9 mouse cellular contexts compared by ENCODE assay signal in the genomic region with DNA sequence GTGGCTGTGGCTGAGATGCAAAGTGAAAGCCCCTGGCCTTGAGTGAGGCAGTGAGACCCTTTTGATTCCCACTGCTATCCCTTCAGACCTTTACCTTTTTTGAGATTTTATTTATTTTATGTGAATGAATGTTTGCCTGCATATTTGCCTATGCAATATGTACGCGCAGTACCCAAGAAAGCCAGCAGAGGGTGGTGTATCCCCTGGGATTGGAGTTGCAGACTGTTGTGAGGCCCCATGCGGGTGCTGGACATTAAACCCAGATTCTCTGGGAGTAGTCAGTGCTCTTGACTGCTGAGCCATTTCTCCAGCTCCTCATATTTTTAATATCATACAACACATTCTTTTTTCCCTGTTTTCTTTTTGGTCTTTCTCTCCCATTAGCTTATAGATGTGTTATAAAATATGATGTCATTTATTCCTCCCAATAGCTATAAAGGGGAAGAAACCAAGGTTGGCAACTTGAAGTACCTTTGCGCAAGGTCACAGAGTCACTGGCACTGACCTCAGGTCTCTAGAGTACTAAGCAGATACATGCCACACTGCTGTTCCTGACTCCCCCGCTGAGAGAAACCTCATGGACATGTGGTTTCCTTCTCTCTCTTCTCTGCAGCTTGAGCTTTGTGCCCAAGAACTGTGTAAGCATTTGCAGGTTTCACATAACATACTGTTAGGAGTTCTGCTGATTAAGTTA. TPM values are rescaled to one million over a fixed set of nuclear protein-coding genes. Genes with fewer than 3 reads are reported as not detected.
DNase-seq lines count a peak whose midpoint lies in the region; ATAC-seq and TF ChIP-seq lines count a peak whose summit lies in the region.
"Had no signal": no experiment of that assay in that cellular context is flagged by ENCODE, and none has a peak within 500 bp of the region (broad histone marks: within the 10 kb centered on the region; RNA-seq: fewer than 3 reads in every experiment).

No protein-coding gene starts in this region.

- no peak overlapping the region for H3K4me3 ChIP-seq in hindbrain, embryonic 14.5 days (replicated peaks; ENCODE audit: low read length)
- no peak overlapping the region for H3K4me3 ChIP-seq in hindbrain, embryonic 13.5 days
- H3K4me3 ChIP-seq in MEL (ENCODE audit: control insufficient read depth in 1 of 2, insufficient read depth in 1 of 2, low read depth in 2 of 2, low read length in 2 of 2) = no peak overlapping the region
- H3K4me3 ChIP-seq in limb, embryonic 11.5 days (ENCODE audit: low read depth, low read length) = no peak overlapping the region
- H3K4me3 ChIP-seq: limb, embryonic 15.5 days had no signal

- no peaks in the 10 kb centered on the region for H3K9me3 ChIP-seq in hindbrain, embryonic 14.5 days (ENCODE audit: control insufficient read depth, low read length)
- H3K9me3 ChIP-seq in hindbrain, embryonic 13.5 days = no peaks in the 10 kb centered on the region
- H3K9me3 ChIP-seq in MEL (replicated peaks; ENCODE audit: insufficient read depth, low read length) = no peaks in the 10 kb centered on the region
- H3K9me3 ChIP-seq in limb, embryonic 11.5 days (ENCODE audit: control insufficient read depth, low read length) = no peaks in the 10 kb centered on the region
- H3K9me3 ChIP-seq: limb, embryonic 15.5 days had no signal

- H3K36me3 ChIP-seq in hindbrain, embryonic 14.5 days (replicated peaks; ENCODE audit: control insufficient read depth, insufficient read depth) = peaks cover 65% of the 10 kb centered on the region
- peaks cover 70% of the 10 kb centered on the region for H3K36me3 ChIP-seq in hindbrain, embryonic 13.5 days
- H3K36me3 ChIP-seq in MEL (ENCODE audit: control insufficient read depth in 1 of 2, insufficient read depth in 2 of 2, low read length in 2 of 2) = peaks cover 0 to 16% of the 10 kb centered on the region in 2 experiments; a peak in 2 of 4 replicates
- peaks cover 4% of the 10 kb centered on the region; the same call in 1 of the 2 replicates for H3K36me3 ChIP-seq in limb, embryonic 11.5 days (ENCODE audit: control insufficient read depth, insufficient read depth, low read length)

- no peaks in the 10 kb centered on the region for H3K4me1 ChIP-seq in hindbrain, embryonic 14.5 days (replicated peaks; ENCODE audit: control insufficient read depth, insufficient read depth, low read length)
- H3K4me1 ChIP-seq in hindbrain, embryonic 13.5 days (replicated peaks) = no peaks in the 10 kb centered on the region
- H3K4me1 ChIP-seq in MEL (ENCODE audit: control insufficient read depth in 1 of 2, insufficient read depth in 2 of 2, low read length in 2 of 2) = peaks cover 15 to 18% of the 10 kb centered on the region in 2 experiments
- H3K4me1 ChIP-seq in limb, embryonic 11.5 days (ENCODE audit: control insufficient read depth, insufficient read depth, low read length) = peaks cover 14% of the 10 kb centered on the region

- no peaks in the 10 kb centered on the region for H3K79me2 ChIP-seq in MEL (ENCODE audit: control insufficient read depth, insufficient read depth, low read length, poor library complexity)

- no peak for ATAC-seq in hindbrain, embryonic 14.5 days (ENCODE audit: low FRiP score)
- no peak for ATAC-seq in hindbrain, embryonic 13.5 days (ENCODE audit: low FRiP score)
- no peak for ATAC-seq in limb, embryonic 11.5 days (ENCODE audit: insufficient number of reproducible peaks, low FRiP score, low TSS enrichment, low read depth)

- no peak for TF ChIP-seq EP300 in MEL (IDR thresholded peaks at IDR 0.05; ENCODE audit: low read depth in 1 of 2, low read length in 2 of 2)

- peak; percentile 96 for TF ChIP-seq RAD21 in MEL (IDR thresholded peaks at IDR 0.05; ENCODE audit: low read depth, low read length)

- no peak overlapping the region for H3K27ac ChIP-seq in hindbrain, embryonic 14.5 days
- no peak overlapping the region for H3K27ac ChIP-seq in hindbrain, embryonic 13.5 days
- peak overlapping the region; percentile 32; the same call in 1 of the 2 replicates for H3K27ac ChIP-seq in MEL (ENCODE audit: control insufficient read depth, low read depth, low read length)
- no peak overlapping the region for H3K27ac ChIP-seq in limb, embryonic 11.5 days (replicated peaks; ENCODE audit: low read depth, low read length)
- H3K27ac ChIP-seq: limb, embryonic 15.5 days had no signal

- H3K9ac ChIP-seq in hindbrain, embryonic 14.5 days = no peak overlapping the region
- H3K9ac ChIP-seq in hindbrain, embryonic 13.5 days = no peak overlapping the region
- H3K9ac ChIP-seq in MEL (ENCODE audit: control insufficient read depth, low read depth, low read length, poor library complexity, severe bottlenecking) = no peak overlapping the region
- H3K9ac ChIP-seq in limb, embryonic 11.5 days (ENCODE audit: low read length) = no peak overlapping the region
- H3K9ac ChIP-seq: limb, embryonic 15.5 days had no signal

- H3K4me2 ChIP-seq in hindbrain, embryonic 14.5 days (replicated peaks) = no peak overlapping the region
- no peak overlapping the region for H3K4me2 ChIP-seq in hindbrain, embryonic 13.5 days
- H3K4me2 ChIP-seq in limb, embryonic 11.5 days (ENCODE audit: low read depth, severe bottlenecking) = no peak overlapping the region
- H3K4me2 ChIP-seq: limb, embryonic 15.5 days had no signal

- peak; percentile 49 for DNase-seq in hindbrain, embryonic 14.5 days (ENCODE audit: low spot score)
- DNase-seq in A20 (ENCODE audit: low read depth, low spot score) (peak; percentile 51), MEL (ENCODE audit: low read depth, low spot score) (peak; percentile 82)
- peak; percentile 60 to 77 for DNase-seq in cerebellum, postnatal 14 days
- DNase-seq in limb, embryonic 11.5 days (ENCODE audit: low spot score) = peak; percentile 71
- peak; percentile 21 for DNase-seq in retina, postnatal 7 days (ENCODE audit: low read depth, low spot score)
- DNase-seq in right cerebral cortex, postnatal 36 days (ENCODE audit: low spot score in 2 of 2) = no peak

- no peak for TF ChIP-seq POLR2A in MEL (IDR thresholded peaks at IDR 0.05; ENCODE audit: control insufficient read depth in 1 of 2, insufficient read depth in 1 of 2, low read depth in 1 of 2, low read length in 2 of 2, poor library complexity in 1 of 2)

- peak; percentile 90 to 95 (median 95) for TF ChIP-seq CTCF in MEL (IDR thresholded peaks at IDR 0.05 in 2 of 3, conservative IDR thresholded peaks at IDR 0.05 in 1 of 3; ENCODE audit: control insufficient read depth in 1 of 3, insufficient read depth in 1 of 3, low read depth in 2 of 3, low read length in 3 of 3, poor library complexity in 1 of 3, severe bottlenecking in 1 of 3)

- WGBS in hindbrain, embryonic 14.5 days = 72% methylated on average over 5 of the region's 5 CpGs
- WGBS in hindbrain, embryonic 13.5 days = 71% methylated on average over 5 of the region's 5 CpGs
- WGBS in limb, embryonic 11.5 days = 72% methylated on average over 5 of the region's 5 CpGs

- H3K27me3 ChIP-seq in hindbrain, embryonic 14.5 days (ENCODE audit: control insufficient read depth, insufficient read depth, low read length) = no peaks in the 10 kb centered on the region
- H3K27me3 ChIP-seq in hindbrain, embryonic 13.5 days = no peaks in the 10 kb centered on the region
- no peaks in the 10 kb centered on the region for H3K27me3 ChIP-seq in MEL (ENCODE audit: control insufficient read depth in 1 of 2, insufficient read depth in 2 of 2, low read length in 2 of 2)
- H3K27me3 ChIP-seq in limb, embryonic 11.5 days (ENCODE audit: control insufficient read depth, insufficient read depth, low read length) = no peaks in the 10 kb centered on the region
- H3K27me3 ChIP-seq: limb, embryonic 15.5 days had no signal

TF ChIP-seq in MEL, 35 proteins besides CTCF, POLR2A, EP300 and RAD21:
- TF ChIP-seq SMC3 (IDR thresholded peaks at IDR 0.05; ENCODE audit: low read depth, low read length) (peak; percentile 93), ZKSCAN1 (IDR thresholded peaks at IDR 0.05; ENCODE audit: low read depth, low read length) (no peak), CHD1 (IDR thresholded peaks at IDR 0.05; ENCODE audit: low read depth, low read length) (no peak), SIN3A (IDR thresholded peaks at IDR 0.05; ENCODE audit: low read length) (peak; percentile 52; the same call in 1 of the 2 replicates), ZC3H11A (IDR thresholded peaks at IDR 0.05; ENCODE audit: low read depth, low read length) (peak; percentile 80), MXI1 (IDR thresholded peaks at IDR 0.05; ENCODE audit: low read depth, low read length) (no peak; the same call in 1 of the 2 replicates), MAZ (IDR thresholded peaks at IDR 0.05; ENCODE audit: low read depth, low read length) (no peak), MYC (IDR thresholded peaks at IDR 0.05; ENCODE audit: low read depth, low read length) (no peak), ZNF384 (IDR thresholded peaks at IDR 0.05; ENCODE audit: low read depth, low read length) (no peak), USF2 (IDR thresholded peaks at IDR 0.05; ENCODE audit: borderline replicate concordance in 1 of 2, insufficient read depth in 1 of 2, low read depth in 1 of 2, low read length in 2 of 2) (no peak), GATA1 (IDR thresholded peaks at IDR 0.05; ENCODE audit: low read depth, low read length) (0 out of 2 replicates have a peak, but pooled peaks have one; percentile 15)

RNA-seq across cellular contexts. Expression of gene Rflnb, which starts 58.5 kb away (rescaled TPM):
- 9.0 and 9.5 TPM in 2 replicates for polyA plus RNA-seq in hindbrain, embryonic 14.5 days (2014; fragmentation: Nextera tagmentation; extraction: Ambion mirVana)
- polyA plus RNA-seq in hindbrain, embryonic 13.5 days (2015; fragmentation: Nextera tagmentation; extraction: Ambion mirVana) = 7.5 and 7.9 TPM in 2 replicates
- 4.8 and 7.4 TPM in 2 replicates for total RNA-seq in MEL (2012; rRNA removed)
- 1 to 10 TPM in 1 of 2 experiments, not detected in 1; 8.7 TPM for polyA plus RNA-seq in MEL (2012; ENCODE audit: insufficient read depth in 1 of 2, insufficient read length in 2 of 2, low read depth in 1 of 2, low replicate concordance in 2 of 2, missing spikeins in 1 of 2)
- polyA plus RNA-seq in limb, embryonic 11.5 days (2014; fragmentation: Nextera tagmentation; extraction: Ambion mirVana) = 35.6 and 47.4 TPM in 2 replicates

Comparison
In these comparisons a context has a peak if more than half of its experiments do, and no peak if none do; other contexts are left out.
1. DNase-seq: peak in hindbrain, embryonic 14.5 days (single experiment), A20 (single experiment), MEL (single experiment), cerebellum, postnatal 14 days (2 of 2), limb, embryonic 11.5 days (single experiment) and retina, postnatal 7 days (single experiment); none in right cerebral cortex, postnatal 36 days (0 of 2).